Mouse (Mus musculus) midbrain, postnatal 0 days (tissue): ENCODE measurements around the gene Gm8126. TPM values are rescaled to one million over a fixed set of nuclear protein-coding genes. Genes with fewer than 3 reads are reported as not detected.

Source experiments
- polyA plus RNA-seq: library from polyadenylated mRNA; unstranded; fragments of >200 nt; fragmentation: Nextera tagmentation; extraction: Ambion mirVana; gene quantifications from 2 replicates; pipeline ENCODE4 v1.2.1, GENCODE M21; 2015
- total RNA-seq: library from RNA; depleted of rRNA; stranded (reverse); fragments of >200 nt; gene quantifications from 2 replicates; pipeline ENCODE4 v1.2.3, GENCODE M21; 2014; rRNA removed

The Gm8126 gene
- total and polyA plus RNA-seq, 2 experiments from 2014 or later = not detected

Other genes starting within 250 kb of the Gm8126 start
- gene Gm10376, start 243.0 kb upstream of the Gm8126 start, total RNA-seq = not detected in 2 replicates
- not detected in 2 replicates for gene Gm10376, start 243.0 kb upstream of the Gm8126 start, polyA plus RNA-seq
- gene Gm8094, start 182.0 kb upstream of the Gm8126 start, total RNA-seq = not detected in 2 replicates
- gene Gm8094, start 182.0 kb upstream of the Gm8126 start, polyA plus RNA-seq = not detected in 2 replicates
- 0.24 TPM in 1 of 2 replicates, not detected in the other for gene Gm8104, start 158.0 kb upstream of the Gm8126 start, total RNA-seq
- 0.26 and 0.27 TPM in 2 replicates for gene Gm8104, start 158.0 kb upstream of the Gm8126 start, polyA plus RNA-seq
- gene Gm7233, start 78.8 kb upstream of the Gm8126 start, total RNA-seq = not detected in 2 replicates
- not detected in 2 replicates for gene Gm7233, start 78.8 kb upstream of the Gm8126 start, polyA plus RNA-seq
- gene Gm8122, start 23.3 kb upstream of the Gm8126 start, total RNA-seq = not detected in 2 replicates
- not detected in 2 replicates for gene Gm8122, start 23.3 kb upstream of the Gm8126 start, polyA plus RNA-seq
- 0.24 TPM in 1 of 2 replicates, not detected in the other for gene Gm9732, start 16.4 kb downstream of the Gm8126 start, total RNA-seq
- not detected in 2 replicates for gene Gm9732, start 16.4 kb downstream of the Gm8126 start, polyA plus RNA-seq
- gene Gm8127, start 35.2 kb downstream of the Gm8126 start, total RNA-seq = not detected in 2 replicates
- gene Gm8127, start 35.2 kb downstream of the Gm8126 start, polyA plus RNA-seq = not detected in 2 replicates
- not detected in 2 replicates for gene 1700001F09Rik, start 89.2 kb downstream of the Gm8126 start, total RNA-seq
- gene 1700001F09Rik, start 89.2 kb downstream of the Gm8126 start, polyA plus RNA-seq = 0.30 TPM in 1 of 2 replicates, not detected in the other
- gene Gm8138, start 157.7 kb downstream of the Gm8126 start, total RNA-seq = not detected in 2 replicates
- gene Gm8138, start 157.7 kb downstream of the Gm8126 start, polyA plus RNA-seq = not detected in 2 replicates